Mouse (Mus musculus) bone marrow, adult 2 months (tissue): ENCODE measurements at regions not wholly inside any gene's neighbourhood (a gene's known extent, or its start where the extent isn't known, plus 50 kb on each side); places are given as distances from the start of the nearest gene placed in this dataset.

Experiments
- H3K27ac ChIP-seq: fragments of 200-500 bp; 2 replicates; pipeline ENCODE4 v1.5.1; 2012; ENCODE audit warnings: low read depth, mild to moderate bottlenecking, control low read depth, inconsistent platforms, low read length; ENCODE audit not compliant: control insufficient read depth, poor library complexity, insufficient read depth
- H3K4me1 ChIP-seq: fragments of 200-500 bp; 2 replicates; pipeline ENCODE4 v1.6.1; 2011; ENCODE audit warnings: low read length; ENCODE audit not compliant: control insufficient read depth, insufficient read depth
- H3K4me3 ChIP-seq: fragments of 200-500 bp; replicated peaks from 2 replicates; pipeline ENCODE3; 2011; ENCODE audit warnings: mild to moderate bottlenecking, low read depth, low read length, control low read depth; ENCODE audit not compliant: control insufficient read depth
- CTCF ChIP-seq: fragments of 200-500 bp; IDR thresholded peaks from 2 replicates; pipeline ENCODE4 v1.5.1; 2011; ENCODE audit warnings: low read length, control low read depth; ENCODE audit not compliant: control insufficient read depth, insufficient read depth
- POLR2A ChIP-seq: fragments of 200-500 bp; IDR thresholded peaks from 2 replicates; pipeline ENCODE4 v1.6.1; 2011; ENCODE audit warnings: low read depth, mild to moderate bottlenecking, control low read depth, low read length, borderline replicate concordance; ENCODE audit not compliant: control insufficient read depth
- WGBS: fragments of 180-500 bp; shearing (Covaris S2); methylation state at CpG from one replicate; pipeline ENCODE4 v1.1.7; 2018; 5-methylcytosine and 5-hydroxymethylcytosine counted together

- Histone ChIP-seq H3K4me3 (no peak overlapping the region), H3K4me1 (no peaks in the 10 kb centered on the region), H3K27ac (no peak overlapping the region)
- WGBS = 78% methylated on average over 6 of the region's 6 CpGs
- TF ChIP-seq CTCF (no peak), POLR2A (no peak)
Observed at GRCm38 (mm10) chr11:24856991-24857390, 779.1 kb downstream of the Bcl11a start.

GRCm38 (mm10) chr11:24864637-24865036 is 786.8 kb downstream of the Bcl11a start:
- Histone ChIP-seq H3K4me1 (no peaks in the 10 kb centered on the region), H3K27ac (no peak overlapping the region), H3K4me3 (no peak overlapping the region)
- TF ChIP-seq CTCF = no peak
- no peak for TF ChIP-seq POLR2A
- WGBS = 87% methylated on average over 11 of the region's 11 CpGs

- Histone ChIP-seq H3K4me1 (no peaks in the 10 kb centered on the region), H3K4me3 (no peak overlapping the region), H3K27ac (no peak overlapping the region)
- no peak for TF ChIP-seq CTCF
- TF ChIP-seq POLR2A = no peak
- WGBS = 67% methylated on average over 3 of the region's 3 CpGs
Observed at GRCm38 (mm10) chr11:24865067-24865796, 787.4 kb downstream of the Bcl11a start.
